Mouse (Mus musculus) heart, embryonic 12.5 days (tissue): ENCODE data around the gene Iqcf6. TPM values are rescaled to one million over a fixed set of nuclear protein-coding genes. Genes with fewer than 3 reads are reported as not detected.
"Not testable (repeated sequence)": the region's sequence is repeated elsewhere in the genome, so short reads cannot be mapped to it uniquely, and the experiment has no call there.

ENCODE experiments used
- ATAC-seq: fragments of 200-750 bp; cut with Nextera tagmentation; 2 replicates; pipeline ENCODE4 v1.8.0; 2017; ENCODE audit warnings: moderate TSS enrichment, moderate library complexity; ENCODE audit not compliant: insufficient number of reproducible peaks, low FRiP score
- H3K27ac ChIP-seq: fragments of 300-500 bp; sonication (generic); 2 replicates; pipeline ENCODE4 v1.5.1; 2016; ENCODE audit warnings: mild to moderate bottlenecking, moderate library complexity; ENCODE audit not compliant: poor library complexity, severe bottlenecking
- H3K27me3 ChIP-seq: fragments of 300-500 bp; sonication (generic); replicated peaks from 2 replicates; pipeline ENCODE4 v1.6.1; 2016; ENCODE audit warnings: mild to moderate bottlenecking, moderate library complexity
- H3K36me3 ChIP-seq: fragments of 300-500 bp; sonication (generic); 2 replicates; pipeline ENCODE4 v1.6.1; 2016; ENCODE audit warnings: mild to moderate bottlenecking, moderate library complexity
- H3K4me1 ChIP-seq: fragments of 300-500 bp; sonication (generic); replicated peaks from 2 replicates; pipeline ENCODE4 v1.6.1; 2016; ENCODE audit warnings: mild to moderate bottlenecking
- H3K4me2 ChIP-seq: fragments of 300-500 bp; sonication (generic); 2 replicates; pipeline ENCODE4 v1.6.1; 2016; ENCODE audit warnings: mild to moderate bottlenecking, moderate library complexity
- H3K4me3 ChIP-seq: fragments of 300-500 bp; sonication (generic); 2 replicates; pipeline ENCODE4 v1.5.1; 2016; ENCODE audit warnings: mild to moderate bottlenecking
- H3K9ac ChIP-seq: fragments of 300-500 bp; sonication (generic); 2 replicates; pipeline ENCODE4 v1.6.1; 2016; ENCODE audit warnings: mild to moderate bottlenecking, moderate library complexity
- H3K9me3 ChIP-seq: fragments of 300-500 bp; sonication (generic); replicated peaks from 2 replicates; pipeline ENCODE4 v1.6.1; 2016; ENCODE audit warnings: mild to moderate bottlenecking, moderate library complexity
- WGBS: fragments of 180-500 bp; shearing (Covaris S2); methylation state at CpG from one replicate; pipeline ENCODE4 v1.1.7; 2016; 5-methylcytosine and 5-hydroxymethylcytosine counted together
- polyA plus RNA-seq: library from polyadenylated mRNA; unstranded; fragments of >200 nt; fragmentation: Nextera tagmentation; extraction: Ambion mirVana; gene quantifications from 2 replicates; pipeline ENCODE4 v1.2.1, GENCODE M21; 2016

Iqcf6 gene
- polyA plus RNA-seq = not detected in 2 replicates

DNA sequence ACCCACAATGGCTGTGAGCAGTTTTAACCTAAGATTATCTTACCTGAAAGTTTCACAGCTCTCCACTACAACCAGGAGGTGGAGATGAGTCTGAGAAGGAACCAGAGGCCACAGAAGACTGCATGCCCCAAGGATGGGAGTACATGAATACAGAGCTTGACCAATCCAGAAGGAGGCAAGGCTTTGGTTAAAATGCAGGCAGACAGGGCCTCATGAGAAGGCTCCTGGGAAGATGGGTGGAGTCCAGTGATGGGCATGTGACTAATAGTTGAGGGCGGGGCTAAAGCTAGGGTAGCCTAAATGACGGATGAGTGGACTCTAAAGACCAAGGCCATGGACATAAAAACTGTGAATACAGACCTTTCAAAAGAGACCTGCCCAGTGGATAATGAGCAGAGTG, at the start of gene Iqcf6:
Iqcf6 (plus strand) TSS at position 301 of the 400 bp plus-strand sequence.
- H3K27me3 ChIP-seq = peaks cover 6% of the 10 kb centered on the region; the same call in 1 of the 2 replicates
- ATAC-seq = no peak
- H3K9ac ChIP-seq = no peak within 1 kb of the TSS
- no peaks in the 10 kb centered on the region for H3K9me3 ChIP-seq
- H3K36me3 ChIP-seq = no peaks in the 10 kb centered on the region
- no peak within 1 kb of the TSS for H3K4me2 ChIP-seq
- H3K4me1 ChIP-seq = peaks cover 5% of the 10 kb centered on the region; the same call in 1 of the 2 replicates
- WGBS = 78% methylated on average over 2 of the region's 2 CpGs
- no peak within 1 kb of the TSS for H3K4me3 ChIP-seq
- H3K27ac ChIP-seq = no peak within 1 kb of the TSS

DNA sequence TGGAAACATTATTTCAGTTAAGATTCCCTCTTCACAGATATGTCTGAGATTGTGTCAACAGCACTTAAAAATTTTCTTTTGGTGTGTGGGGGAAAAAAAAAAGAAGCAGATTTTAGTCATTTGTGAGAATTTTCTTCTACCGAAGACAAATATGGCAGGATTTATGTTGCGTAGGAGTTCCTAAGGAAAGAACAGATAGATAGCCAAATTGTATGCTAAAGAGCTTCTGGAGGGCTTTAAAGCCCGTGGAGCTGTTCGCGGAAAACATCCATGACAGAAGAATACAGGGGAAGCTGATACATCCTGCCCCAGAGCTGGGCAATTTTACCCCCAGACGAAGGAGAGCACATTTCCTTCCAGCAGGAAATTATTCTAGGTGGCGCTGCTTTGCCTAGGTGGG, 46.4 kb upstream of the Iqcf6 start:
- H3K4me3 ChIP-seq = no peak overlapping the region
- WGBS = 77% methylated on average over 7 of the region's 7 CpGs
- H3K27ac ChIP-seq = no peak overlapping the region
- H3K27me3 ChIP-seq = no peaks in the 10 kb centered on the region
- H3K9me3 ChIP-seq = peaks cover 4% of the 10 kb centered on the region
- H3K4me1 ChIP-seq = no peaks in the 10 kb centered on the region
- no peak overlapping the region for H3K4me2 ChIP-seq
- no peaks in the 10 kb centered on the region for H3K36me3 ChIP-seq
- ATAC-seq = no peak
- H3K9ac ChIP-seq = no peak overlapping the region

DNA sequence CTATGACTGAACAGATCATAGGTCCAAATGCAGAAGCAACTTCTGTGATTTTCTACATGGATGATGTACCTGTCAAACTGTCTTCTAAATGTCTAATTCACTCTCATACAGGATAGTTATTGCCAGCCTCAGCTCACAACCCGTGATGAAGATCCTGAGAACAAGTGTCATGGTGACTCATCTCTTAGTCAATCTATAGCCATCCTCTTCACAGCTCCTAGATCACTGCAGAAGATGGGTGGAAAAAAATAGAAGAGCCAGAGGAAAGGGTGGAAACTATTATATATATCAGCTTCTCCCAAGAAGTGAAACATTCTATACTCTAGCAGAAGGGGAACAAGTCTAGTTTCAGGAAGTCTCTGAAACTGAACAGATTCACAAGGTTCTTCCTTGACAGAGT, 43.8 kb upstream of the Iqcf6 start:
- H3K9me3 ChIP-seq = peaks cover 4% of the 10 kb centered on the region
- H3K4me2 ChIP-seq = no peak overlapping the region
- no peaks in the 10 kb centered on the region for H3K36me3 ChIP-seq
- H3K4me1 ChIP-seq = no peaks in the 10 kb centered on the region
- no peak overlapping the region for H3K9ac ChIP-seq
- 65% methylated on average over 1 of the region's 1 CpGs for WGBS
- no peaks in the 10 kb centered on the region for H3K27me3 ChIP-seq
- H3K4me3 ChIP-seq = no peak overlapping the region
- H3K27ac ChIP-seq = no peak overlapping the region
- ATAC-seq = no peak

- no peak overlapping the region for H3K4me3 ChIP-seq
- H3K9ac ChIP-seq = no peak overlapping the region
- ATAC-seq = no peak
- no peaks in the 10 kb centered on the region for H3K27me3 ChIP-seq
- H3K9me3 ChIP-seq = peaks cover 7% of the 10 kb centered on the region; the same call in 1 of the 2 replicates
- H3K4me2 ChIP-seq = no peak overlapping the region
- WGBS = 82% methylated on average over 5 of the region's 5 CpGs
- H3K4me1 ChIP-seq = peaks cover 6% of the 10 kb centered on the region
- no peak overlapping the region for H3K27ac ChIP-seq
- H3K36me3 ChIP-seq = no peaks in the 10 kb centered on the region
Measured at GRCm38 (mm10) chr9:106592158-106592557, 34.2 kb upstream of the Iqcf6 start.

- 8% methylated on average over 4 of the region's 4 CpGs for WGBS
- not testable (repeated sequence) for H3K36me3 ChIP-seq, H3K9me3 ChIP-seq, H3K27ac ChIP-seq, H3K4me2 ChIP-seq, H3K4me1 ChIP-seq, H3K4me3 ChIP-seq
- peak; percentile 39 for ATAC-seq
- H3K27me3 ChIP-seq = peaks cover 19% of the 10 kb centered on the region
- H3K9ac ChIP-seq = peak overlapping the region; percentile 29; the same call in 1 of the 2 replicates
Measured at GRCm38 (mm10) chr9:106595402-106595801, 31.0 kb upstream of the Iqcf6 start.

DNA sequence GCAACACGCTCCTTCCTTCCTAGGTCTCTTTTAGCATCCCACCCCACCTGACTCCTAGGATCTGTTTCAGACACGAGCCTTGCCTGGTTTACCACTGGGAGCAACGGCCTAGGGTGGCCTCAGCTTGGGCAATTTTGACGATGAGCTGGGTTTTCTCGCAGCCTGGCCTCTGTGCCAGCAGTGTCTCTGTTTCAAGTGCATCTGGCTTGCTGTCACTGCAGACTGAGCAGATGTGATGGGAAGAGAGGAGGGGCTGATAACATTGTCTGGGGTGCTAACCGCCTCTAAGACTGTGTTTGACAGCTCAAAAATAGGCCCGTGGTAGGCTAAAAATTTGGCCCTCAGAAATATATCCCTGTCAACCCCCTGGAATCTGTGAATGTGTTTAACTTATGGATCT, 30.5 kb upstream of the Iqcf6 start:
- no peaks in the 10 kb centered on the region for H3K36me3 ChIP-seq
- H3K9me3 ChIP-seq = peaks cover 7% of the 10 kb centered on the region; the same call in 1 of the 2 replicates
- no peak overlapping the region for H3K4me3 ChIP-seq
- WGBS = 51% methylated on average over 7 of the region's 7 CpGs
- no peak overlapping the region for H3K27ac ChIP-seq
- no peak overlapping the region for H3K4me2 ChIP-seq
- peaks cover 6% of the 10 kb centered on the region for H3K4me1 ChIP-seq
- peaks cover 19% of the 10 kb centered on the region for H3K27me3 ChIP-seq
- no peak for ATAC-seq
- H3K9ac ChIP-seq = peak overlapping the region; percentile 29; the same call in 1 of the 2 replicates

- no peak overlapping the region for H3K4me3 ChIP-seq
- no peak for ATAC-seq
- WGBS = 36% methylated on average over 7 of the region's 7 CpGs
- H3K9ac ChIP-seq = no peak overlapping the region
- peaks cover 6% of the 10 kb centered on the region for H3K4me1 ChIP-seq
- H3K27ac ChIP-seq = no peak overlapping the region
- no peaks in the 10 kb centered on the region for H3K36me3 ChIP-seq
- H3K9me3 ChIP-seq = peaks cover 3% of the 10 kb centered on the region; the same call in 1 of the 2 replicates
- peaks cover 19% of the 10 kb centered on the region for H3K27me3 ChIP-seq
- no peak overlapping the region for H3K4me2 ChIP-seq
Measured at GRCm38 (mm10) chr9:106598466-106598865, 27.9 kb upstream of the Iqcf6 start.

- no peak overlapping the region for H3K9ac ChIP-seq
- H3K27ac ChIP-seq = no peak overlapping the region
- 31% methylated on average over 8 of the region's 8 CpGs for WGBS
- peaks cover 19% of the 10 kb centered on the region for H3K27me3 ChIP-seq
- no peak overlapping the region for H3K4me2 ChIP-seq
- no peak for ATAC-seq
- peaks cover 5% of the 10 kb centered on the region for H3K4me1 ChIP-seq
- no peaks in the 10 kb centered on the region for H3K36me3 ChIP-seq
- no peak overlapping the region for H3K4me3 ChIP-seq
- no peaks in the 10 kb centered on the region for H3K9me3 ChIP-seq
Measured at GRCm38 (mm10) chr9:106600546-106600945, 25.8 kb upstream of the Iqcf6 start.

GRCm38 (mm10) chr9:106610727-106611126, 15.7 kb upstream of the Iqcf6 start:
- Histone ChIP-seq H3K4me1 (no peaks in the 10 kb centered on the region), H3K27me3 (no peaks in the 10 kb centered on the region), H3K9me3 (no peaks in the 10 kb centered on the region), H3K36me3 (no peaks in the 10 kb centered on the region), H3K27ac (no peak overlapping the region), H3K9ac (no peak overlapping the region), H3K4me2 (no peak overlapping the region), H3K4me3 (no peak overlapping the region)
- 81% methylated on average over 4 of the region's 4 CpGs for WGBS
- ATAC-seq = no peak

DNA sequence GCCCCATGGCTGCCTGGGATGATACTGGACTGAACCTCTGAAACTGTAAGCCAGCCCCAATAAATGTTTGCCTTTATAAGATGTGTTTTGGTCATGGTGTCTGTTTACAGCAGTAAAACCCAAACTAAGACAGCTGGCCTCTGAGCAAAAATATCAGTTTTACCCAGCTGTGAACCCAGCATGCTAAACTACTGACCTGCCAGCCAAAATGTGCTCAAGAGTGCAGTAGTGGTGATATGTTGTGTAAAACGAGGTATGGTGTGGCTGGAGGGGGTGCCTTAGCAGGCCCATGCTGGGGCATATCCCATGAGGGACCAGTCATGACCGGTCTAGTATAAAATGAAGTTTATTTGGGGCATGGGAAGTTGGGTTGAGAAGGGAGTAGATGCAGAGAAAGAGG, 12.4 kb upstream of the Iqcf6 start:
- Histone ChIP-seq H3K27me3 (no peaks in the 10 kb centered on the region), H3K4me2 (no peak overlapping the region), H3K4me1 (no peaks in the 10 kb centered on the region), H3K36me3 (no peaks in the 10 kb centered on the region), H3K9me3 (no peaks in the 10 kb centered on the region), H3K27ac (no peak overlapping the region), H3K9ac (no peak overlapping the region), H3K4me3 (no peak overlapping the region)
- ATAC-seq = no peak
- WGBS = 62% methylated on average over 2 of the region's 2 CpGs

- Histone ChIP-seq H3K4me1 (no peaks in the 10 kb centered on the region), H3K9me3 (no peaks in the 10 kb centered on the region), H3K4me2 (no peak overlapping the region), H3K4me3 (no peak overlapping the region), H3K27ac (no peak overlapping the region), H3K27me3 (no peaks in the 10 kb centered on the region), H3K36me3 (no peaks in the 10 kb centered on the region), H3K9ac (no peak overlapping the region)
- no peak for ATAC-seq
- WGBS = 39% methylated on average over 3 of the region's 3 CpGs
Measured at GRCm38 (mm10) chr9:106614616-106615015, 11.8 kb upstream of the Iqcf6 start.

- Histone ChIP-seq H3K27me3 (no peaks in the 10 kb centered on the region), H3K4me3 (no peak overlapping the region), H3K36me3 (no peaks in the 10 kb centered on the region), H3K9ac (no peak overlapping the region), H3K4me1 (no peaks in the 10 kb centered on the region), H3K9me3 (no peaks in the 10 kb centered on the region), H3K27ac (no peak overlapping the region), H3K4me2 (no peak overlapping the region)
- no peak for ATAC-seq
- 81% methylated on average over 9 of the region's 9 CpGs for WGBS
Measured at GRCm38 (mm10) chr9:106616306-106616705, 10.1 kb upstream of the Iqcf6 start.
